Mouse (Mus musculus): ENCODE measurements around the gene Col18a1.
A peak's percentile ranks its signal among the peaks of the same experiment; 100 is the strongest.

Col18a1 gene

GRCm38 (mm10) chr10:77182804-77183331, 16.5 kb upstream of the Col18a1 start:
- no peak for DNase-seq (ENCODE audit: extremely low spot score)

GRCm38 (mm10) chr10:77180110-77180509, 13.8 kb upstream of the Col18a1 start:
- no peak for DNase-seq (ENCODE audit: extremely low spot score)

GRCm38 (mm10) chr10:77178691-77179090, 12.3 kb upstream of the Col18a1 start:
- no peak for DNase-seq (ENCODE audit: extremely low spot score)

- DNase-seq (ENCODE audit: extremely low spot score) = no peak
These were observed 4.1 kb upstream of the Col18a1 start for GRCm38 (mm10) chr10:77170400-77170799.

GRCm38 (mm10) chr10:77165318-77165945, 916 bp downstream of the Col18a1 start:
- peak; percentile 87 for DNase-seq (ENCODE audit: extremely low spot score)

- peak; percentile 77 for DNase-seq (ENCODE audit: extremely low spot score)
These were observed 1.8 kb downstream of the Col18a1 start for GRCm38 (mm10) chr10:77164437-77165052.

GRCm38 (mm10) chr10:77164041-77164436, 2.3 kb downstream of the Col18a1 start:
- DNase-seq (ENCODE audit: extremely low spot score) = no peak

GRCm38 (mm10) chr10:77163392-77163977, 2.9 kb downstream of the Col18a1 start:
- no peak for DNase-seq (ENCODE audit: extremely low spot score)

GRCm38 (mm10) chr10:77159573-77159972, 6.8 kb downstream of the Col18a1 start:
- no peak for DNase-seq (ENCODE audit: extremely low spot score)

- no peak for DNase-seq (ENCODE audit: extremely low spot score)
These were observed 7.4 kb downstream of the Col18a1 start for GRCm38 (mm10) chr10:77158948-77159347.

GRCm38 (mm10) chr10:77157245-77158019, 8.9 kb downstream of the Col18a1 start:
- peak; percentile 53 for DNase-seq (ENCODE audit: extremely low spot score)

GRCm38 (mm10) chr10:77152178-77152621, 14.1 kb downstream of the Col18a1 start:
- DNase-seq (ENCODE audit: extremely low spot score) = peak; percentile 87

GRCm38 (mm10) chr10:77151551-77152002, 14.8 kb downstream of the Col18a1 start:
- DNase-seq (ENCODE audit: extremely low spot score) = no peak

GRCm38 (mm10) chr10:77150947-77151521, 15.3 kb downstream of the Col18a1 start:
- peak; percentile 65 for DNase-seq (ENCODE audit: extremely low spot score)

GRCm38 (mm10) chr10:77150016-77150415, 16.3 kb downstream of the Col18a1 start:
- DNase-seq (ENCODE audit: extremely low spot score) = peak; percentile 54

GRCm38 (mm10) chr10:77147545-77147944, 18.8 kb downstream of the Col18a1 start:
- no peak for DNase-seq (ENCODE audit: extremely low spot score)

- no peak for DNase-seq (ENCODE audit: extremely low spot score)
These were observed 19.4 kb downstream of the Col18a1 start for GRCm38 (mm10) chr10:77146901-77147463.

- DNase-seq (ENCODE audit: extremely low spot score) = no peak
These were observed 20.4 kb downstream of the Col18a1 start for GRCm38 (mm10) chr10:77145946-77146345.

- no peak for DNase-seq (ENCODE audit: extremely low spot score)
These were observed 22.0 kb downstream of the Col18a1 start for GRCm38 (mm10) chr10:77144372-77144771.

GRCm38 (mm10) chr10:77142328-77142727, 24.0 kb downstream of the Col18a1 start:
- DNase-seq (ENCODE audit: extremely low spot score) = no peak

GRCm38 (mm10) chr10:77138304-77138703, 28.0 kb downstream of the Col18a1 start:
- DNase-seq (ENCODE audit: extremely low spot score) = peak; percentile 64

Measured in embryo, embryonic 9.5 days (tissue).